Mouse (Mus musculus): ENCODE results near the gene Dusp10.

- TF ChIP-seq GATA1 (IDR thresholded peaks at IDR 0.05; ENCODE audit: low read length) (no peak), TAL1 (IDR thresholded peaks at IDR 0.05; ENCODE audit: low read length) (no peak)
Measured at GRCm38 (mm10) chr1:184032682-184033389, 19.7 kb downstream of the Dusp10 start.

Data from erythroblast, embryonic 14.5 days (primary cell).